ENCODE assay signal across 8 mouse cellular contexts in the genomic region with DNA sequence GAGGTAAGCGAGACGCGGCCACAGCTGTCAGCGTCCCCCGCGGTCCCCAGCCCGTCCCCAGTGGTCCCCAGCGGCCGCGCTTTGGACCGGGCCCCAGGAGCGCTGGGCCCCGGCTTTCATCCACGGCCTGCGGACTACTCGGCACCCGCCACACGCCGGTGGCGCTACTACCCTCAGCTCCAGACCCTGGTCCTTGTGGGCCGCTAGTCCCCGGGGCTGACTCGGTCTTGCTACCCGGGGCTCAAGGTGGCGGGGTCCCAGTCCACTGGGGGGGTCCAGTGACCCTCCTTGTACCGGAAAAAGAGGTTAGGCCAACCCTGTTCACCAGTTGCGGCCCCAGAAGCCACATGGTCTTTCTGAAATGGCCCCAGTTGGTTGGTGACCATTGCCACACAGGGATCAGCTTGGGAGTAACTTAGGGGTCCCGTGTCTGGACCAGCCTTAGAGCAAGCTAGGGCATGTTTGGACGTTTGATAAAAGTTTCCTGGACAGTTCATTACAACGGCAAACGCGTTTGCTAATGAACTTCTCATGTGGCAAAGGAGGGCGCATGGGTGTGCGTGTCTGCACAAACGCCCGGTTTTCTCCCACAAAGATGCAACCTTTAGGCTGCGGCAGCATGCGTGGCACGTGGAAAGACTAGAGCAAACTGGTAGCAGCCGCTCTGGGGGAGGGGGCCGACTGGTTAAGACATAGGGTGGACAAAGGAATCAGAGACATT. TPM values are rescaled to one million over a fixed set of nuclear protein-coding genes. Genes with fewer than 3 reads are reported as not detected.
DNase-seq lines count a peak whose midpoint lies in the region; ATAC-seq and TF ChIP-seq lines count a peak whose summit lies in the region.

No protein-coding gene starts in this region.

- no peak for DNase-seq in lung, adult 18-20 months
- DNase-seq in liver, postnatal 0 days: peak; percentile 25
- DNase-seq in testis, postnatal 10 days (ENCODE audit: low spot score): peak; percentile 49
- DNase-seq in layer of hippocampus, postnatal 36 days: no peak
- DNase-seq in frontal cortex, adult 2 months (ENCODE audit: extremely low spot score in 1 of 2, low spot score in 1 of 2): no peak

- peak overlapping the region; percentile 32; the same call in 1 of the 2 replicates for H3K27ac ChIP-seq in lung, embryonic 15.5 days
- H3K27ac ChIP-seq in heart, embryonic 16.5 days (ENCODE audit: low read length): peak overlapping the region; percentile 95
- H3K27ac ChIP-seq in liver, postnatal 0 days (ENCODE audit: low read depth): no peak overlapping the region

- no peaks in the 10 kb centered on the region for H3K9me3 ChIP-seq in lung, embryonic 15.5 days
- H3K9me3 ChIP-seq in heart, embryonic 16.5 days (replicated peaks; ENCODE audit: control insufficient read depth, low read length): peaks cover 4% of the 10 kb centered on the region; the same call in 1 of the 2 replicates
- no peaks in the 10 kb centered on the region for H3K9me3 ChIP-seq in liver, postnatal 0 days (ENCODE audit: low read length)

- TF ChIP-seq CTCF in liver, postnatal 0 days (IDR thresholded peaks at IDR 0.05; ENCODE audit: low read depth): no peak

- peak; percentile 73 for ATAC-seq in lung, embryonic 15.5 days (ENCODE audit: borderline replicate concordance, extremely low read depth, low FRiP score, low TSS enrichment)
- ATAC-seq in common myeloid progenitor, adult 5-6 weeks (replicated peaks; ENCODE audit: low read depth, poor library complexity, severe bottlenecking): peak; percentile 29
- ATAC-seq in heart, embryonic 16.5 days (replicated peaks; ENCODE audit: extremely low read depth, insufficient read depth, low FRiP score): peak; percentile 19
- peak; percentile 73 for ATAC-seq in liver, postnatal 0 days

- peaks cover 33% of the 10 kb centered on the region for H3K4me1 ChIP-seq in lung, embryonic 15.5 days
- H3K4me1 ChIP-seq in heart, embryonic 16.5 days (ENCODE audit: control insufficient read depth, insufficient read depth, low read length): peaks cover 40% of the 10 kb centered on the region
- peaks cover 13% of the 10 kb centered on the region for H3K4me1 ChIP-seq in liver, postnatal 0 days (ENCODE audit: insufficient read depth)

- no peaks in the 10 kb centered on the region for H3K27me3 ChIP-seq in lung, embryonic 15.5 days
- no peaks in the 10 kb centered on the region for H3K27me3 ChIP-seq in heart, embryonic 16.5 days (ENCODE audit: control insufficient read depth, insufficient read depth, low read length)
- H3K27me3 ChIP-seq in liver, postnatal 0 days (ENCODE audit: insufficient read depth, low read length): 0 out of 2 replicates have a peak, but pooled peaks cover 9% of the 10 kb centered on the region

- TF ChIP-seq EP300 in liver, postnatal 0 days (IDR thresholded peaks at IDR 0.05; ENCODE audit: low read depth): no peak

- 2% methylated on average over 41 of the region's 41 CpGs for WGBS in lung, embryonic 15.5 days
- under 1% methylated on average over 41 of the region's 41 CpGs for WGBS in heart, embryonic 16.5 days
- 2% methylated on average over 41 of the region's 41 CpGs for WGBS in liver, postnatal 0 days (ENCODE audit: insufficient replicate concordance)

- H3K9ac ChIP-seq in lung, embryonic 15.5 days: peak overlapping the region; percentile 65
- H3K9ac ChIP-seq in heart, embryonic 16.5 days (ENCODE audit: low read length): peak overlapping the region; percentile 100
- H3K9ac ChIP-seq in liver, postnatal 0 days (replicated peaks): peak overlapping the region; percentile 67

- peak overlapping the region; percentile 61 for H3K4me3 ChIP-seq in lung, embryonic 15.5 days
- H3K4me3 ChIP-seq in heart, embryonic 16.5 days (ENCODE audit: low read length): peak overlapping the region; percentile 95
- peak overlapping the region; percentile 69 for H3K4me3 ChIP-seq in liver, postnatal 0 days (ENCODE audit: low read depth, low read length)

- peak overlapping the region; percentile 94 for H3K4me2 ChIP-seq in lung, embryonic 15.5 days
- peak overlapping the region; percentile 71 for H3K4me2 ChIP-seq in heart, embryonic 16.5 days (ENCODE audit: low read depth, low read length)
- peak overlapping the region; percentile 93 for H3K4me2 ChIP-seq in liver, postnatal 0 days (ENCODE audit: low read depth, low read length)

- no peaks in the 10 kb centered on the region for H3K36me3 ChIP-seq in lung, embryonic 15.5 days
- no peaks in the 10 kb centered on the region for H3K36me3 ChIP-seq in heart, embryonic 16.5 days (ENCODE audit: control insufficient read depth, insufficient read depth)
- no peaks in the 10 kb centered on the region for H3K36me3 ChIP-seq in liver, postnatal 0 days (replicated peaks; ENCODE audit: insufficient read depth, low read length)

RNA-seq across cellular contexts. Expression of a gene that starts 0.5 kb away (rescaled TPM):
- polyA plus RNA-seq in lung, embryonic 15.5 days (2015; fragmentation: Nextera tagmentation; extraction: Ambion mirVana): 54.8 and 60.6 TPM in 2 replicates
- total RNA-seq in common myeloid progenitor, adult 5-6 weeks (2017): 117 and 166 TPM in 2 replicates
- polyA plus RNA-seq in heart, embryonic 16.5 days (2015; fragmentation: Nextera tagmentation; extraction: Ambion mirVana): 156 TPM in 2 replicates
- polyA plus RNA-seq in liver, postnatal 0 days (2015; fragmentation: Nextera tagmentation; extraction: Ambion mirVana): 21.9 and 22.7 TPM in 2 replicates
- 10 to 100 TPM; 75.3 to 80.9 TPM for total RNA-seq in layer of hippocampus, postnatal 36 days (2021)
- 76.0 and 85.8 TPM in 2 replicates for polyA plus RNA-seq in frontal cortex, adult 2 months (2012; rRNA removed)

RNA-seq across cellular contexts. Expression of a gene that starts 29.6 kb away (rescaled TPM):
- 3.1 and 3.8 TPM in 2 replicates for polyA plus RNA-seq in lung, embryonic 15.5 days (2015; fragmentation: Nextera tagmentation; extraction: Ambion mirVana)
- 3.2 and 5.1 TPM in 2 replicates for total RNA-seq in common myeloid progenitor, adult 5-6 weeks (2017)
- polyA plus RNA-seq in heart, embryonic 16.5 days (2015; fragmentation: Nextera tagmentation; extraction: Ambion mirVana): 3.8 and 4.6 TPM in 2 replicates
- 8.2 and 8.6 TPM in 2 replicates for polyA plus RNA-seq in liver, postnatal 0 days (2015; fragmentation: Nextera tagmentation; extraction: Ambion mirVana)
- total RNA-seq in layer of hippocampus, postnatal 36 days (2021): not detected
- polyA plus RNA-seq in frontal cortex, adult 2 months (2012; rRNA removed): 0.06 and 0.21 TPM in 2 replicates

RNA-seq across cellular contexts. Expression of a gene that starts 46.1 kb away (rescaled TPM):
- not detected in 2 replicates for polyA plus RNA-seq in lung, embryonic 15.5 days (2015; fragmentation: Nextera tagmentation; extraction: Ambion mirVana)
- total RNA-seq in common myeloid progenitor, adult 5-6 weeks (2017): not detected in 2 replicates
- not detected in 2 replicates for polyA plus RNA-seq in heart, embryonic 16.5 days (2015; fragmentation: Nextera tagmentation; extraction: Ambion mirVana)
- not detected in 2 replicates for polyA plus RNA-seq in liver, postnatal 0 days (2015; fragmentation: Nextera tagmentation; extraction: Ambion mirVana)
- total RNA-seq in layer of hippocampus, postnatal 36 days (2021): not detected
- polyA plus RNA-seq in frontal cortex, adult 2 months (2012; rRNA removed): not detected in 2 replicates

Comparison
In these comparisons a context has a peak if more than half of its experiments do, and no peak if none do; other contexts are left out.
1. ATAC-seq: peak in every context shown above with its lines; median percentile 73 in lung, embryonic 15.5 days; 73 in liver, postnatal 0 days; 29 in common myeloid progenitor, adult 5-6 weeks; 19 in heart, embryonic 16.5 days.
2. DNase-seq: peak in liver, postnatal 0 days (single experiment) and testis, postnatal 10 days (single experiment); none in lung, adult 18-20 months (0 of 2), layer of hippocampus, postnatal 36 days (0 of 2) and frontal cortex, adult 2 months (0 of 2).
3. Peak in every context shown above with its lines, with median percentiles within 50 percentile points of each other: H3K4me2 ChIP-seq, H3K4me3 ChIP-seq and H3K9ac ChIP-seq.